Mouse (Mus musculus) 3T3-L1 (cell line): Measurements from ENCODE around the gene Wfdc13.
"Not testable (repeated sequence)": the region's sequence is repeated elsewhere in the genome, so short reads cannot be mapped to it uniquely, and the experiment has no call there.

Experiments used
- DNase-seq: peaks from one replicate; pipeline ENCODE4 v3.0.0-alpha.2; 2015; ENCODE audit warnings: low read depth, low spot score

Gene Wfdc13

DNA sequence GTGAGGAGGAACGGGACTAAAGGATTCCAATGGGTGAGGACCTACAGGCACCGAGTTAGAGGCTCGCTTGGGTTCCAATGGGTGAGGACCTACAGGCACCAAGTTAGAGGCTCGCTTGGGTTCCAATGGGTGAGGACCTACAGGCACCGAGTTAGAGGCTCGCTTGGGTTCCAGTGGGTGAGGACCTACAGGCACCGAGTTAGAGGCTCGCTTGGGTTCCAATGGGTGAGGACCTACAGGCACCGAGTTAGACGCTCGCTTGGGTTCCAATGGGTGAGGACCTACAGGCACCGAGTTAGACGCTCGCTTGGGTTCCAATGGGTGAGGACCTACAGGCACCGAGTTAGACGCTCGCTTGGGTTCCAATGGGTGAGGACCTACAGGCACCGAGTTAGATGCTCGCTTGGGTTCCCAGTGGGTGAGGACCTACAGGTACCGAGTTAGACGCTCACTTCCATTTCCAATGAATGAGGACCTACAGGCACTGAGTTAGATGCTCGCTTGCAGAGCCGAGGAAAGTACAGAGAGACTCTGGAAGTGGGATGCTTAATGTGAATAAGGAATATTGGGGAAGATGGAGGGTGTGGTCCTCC is 31.4 kb downstream of the Wfdc13 start:
- not testable (repeated sequence) for DNase-seq

DNA sequence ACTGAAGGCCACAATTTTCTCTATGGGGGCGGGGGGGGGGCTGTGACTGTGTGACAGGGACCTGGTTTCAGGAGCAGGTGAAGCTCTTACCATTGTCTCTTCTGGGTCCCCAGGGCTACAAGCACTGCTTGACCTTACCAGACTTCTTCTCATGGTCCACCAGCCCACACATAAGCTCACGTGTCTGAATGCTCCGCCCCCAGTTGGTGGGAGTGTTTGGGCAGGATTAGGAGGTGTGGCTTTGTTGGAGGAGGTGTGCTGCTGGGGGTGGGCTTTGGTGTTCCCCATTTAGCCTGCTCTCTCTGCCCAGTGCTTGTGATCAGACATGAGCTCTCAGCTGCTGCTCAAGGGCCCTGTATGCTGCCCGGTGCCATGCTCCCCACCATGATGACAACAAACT is 38.4 kb downstream of the Wfdc13 start:
- DNase-seq: no peak

DNA sequence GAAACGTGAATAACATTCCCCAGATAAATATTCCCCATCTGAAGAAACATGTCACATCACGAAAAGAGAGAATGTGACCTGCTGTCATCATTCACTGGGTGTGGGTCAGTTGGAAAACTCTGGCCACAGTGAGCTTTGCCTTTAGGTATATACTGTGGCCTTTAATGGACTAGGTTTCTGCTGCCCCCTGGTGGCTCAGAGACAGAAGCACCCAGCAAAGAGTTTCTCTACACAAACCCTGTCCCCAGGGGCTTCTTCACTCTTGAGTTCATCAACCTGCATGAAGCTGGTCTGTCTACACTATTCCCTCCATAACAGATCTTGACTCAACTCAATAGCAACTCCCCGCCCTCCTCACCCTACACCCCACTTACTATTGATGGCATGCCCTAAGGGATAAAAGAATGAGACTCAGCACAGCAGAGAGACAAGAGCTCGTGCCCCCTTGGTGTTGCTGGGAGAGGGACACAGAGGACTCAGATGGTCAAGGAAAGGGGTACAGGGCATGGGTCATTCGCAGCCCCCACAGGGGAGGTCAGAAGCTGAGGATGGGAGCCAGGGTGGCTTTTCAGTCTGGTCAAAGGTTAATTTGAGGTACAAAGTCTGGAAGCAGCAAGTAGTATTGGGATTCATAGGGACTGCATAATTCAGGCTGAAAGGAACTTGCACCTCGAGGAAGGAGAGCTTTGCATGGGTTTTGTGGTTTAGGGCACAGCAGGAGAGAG is 41.1 kb downstream of the Wfdc13 start:
- DNase-seq: peak; percentile 89

DNA sequence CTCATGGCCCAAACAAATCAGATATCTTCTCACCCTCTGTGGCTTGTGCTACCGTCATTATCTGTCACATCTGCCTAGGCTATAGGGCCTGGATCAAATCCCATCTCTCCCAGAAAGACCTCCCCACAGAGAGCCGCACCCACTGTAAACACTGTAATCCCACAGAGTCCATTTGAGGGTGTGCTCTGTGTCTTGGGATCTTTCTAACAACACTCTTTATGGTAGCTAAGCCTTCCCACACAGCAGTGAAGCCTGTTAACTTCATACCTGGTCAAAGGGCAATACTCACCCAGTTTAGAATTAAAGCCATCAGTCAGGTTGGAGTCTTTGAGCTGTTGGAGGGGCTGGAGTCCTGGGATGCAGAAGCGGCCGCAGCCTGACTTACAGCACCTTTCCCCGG is 46.8 kb downstream of the Wfdc13 start:
- DNase-seq: no peak

DNA sequence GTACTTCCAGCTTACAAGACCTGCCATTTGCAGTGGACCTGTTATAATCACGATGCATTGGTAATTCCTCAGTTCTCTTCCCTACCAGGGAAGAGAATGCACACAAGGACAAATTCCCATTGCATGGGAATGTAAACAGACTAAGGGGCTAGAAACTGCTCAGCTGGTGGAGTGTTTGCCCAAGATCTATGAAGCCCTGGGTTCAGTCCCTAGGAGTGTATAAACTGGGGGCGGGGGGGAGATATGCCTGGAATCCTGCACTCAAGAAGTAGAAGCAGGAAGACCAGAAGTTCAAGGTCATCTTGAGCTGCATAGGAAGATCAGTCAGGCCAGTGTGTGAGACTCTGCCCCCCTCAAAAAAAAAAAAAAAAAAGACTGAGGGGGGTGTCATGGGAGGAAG is 48.4 kb downstream of the Wfdc13 start:
- no peak for DNase-seq

DNA sequence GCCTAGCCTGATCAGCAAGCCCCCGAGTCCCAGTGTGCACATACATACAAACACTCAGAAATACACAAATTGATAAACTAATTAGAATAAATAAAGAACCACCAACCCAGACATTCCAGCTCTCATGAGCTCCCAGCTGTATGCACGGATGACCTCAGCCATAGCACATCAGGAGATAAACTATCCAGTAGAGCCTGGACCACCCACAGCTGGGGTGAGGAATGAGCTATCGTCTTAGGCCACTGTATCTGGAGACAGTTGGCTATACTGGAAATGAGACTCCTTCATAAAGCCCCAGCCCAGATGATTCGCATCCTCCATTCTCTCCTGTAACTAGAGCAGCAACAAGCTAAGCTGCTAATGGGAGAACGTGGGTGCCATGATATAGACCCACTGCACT is 49.9 kb downstream of the Wfdc13 start:
- DNase-seq: peak; percentile 17

DNA sequence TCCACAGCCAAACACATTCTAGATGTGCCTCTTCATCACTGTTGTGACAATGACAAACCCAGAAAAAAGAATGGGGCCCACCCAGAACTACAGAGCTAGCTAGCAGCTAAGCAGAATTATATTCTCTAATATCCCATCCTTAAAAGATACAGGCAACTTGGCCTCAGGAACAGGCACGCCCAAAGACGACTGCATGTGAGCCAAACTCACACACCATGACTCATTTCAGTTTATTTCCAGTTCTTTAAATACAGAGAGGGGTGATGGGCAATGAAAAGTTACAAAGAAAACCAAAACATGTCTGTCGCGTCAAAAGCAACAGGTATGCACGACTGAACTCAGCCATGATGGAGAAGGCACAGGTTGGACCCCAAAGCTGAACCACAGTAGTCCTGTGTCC is 50.5 kb downstream of the Wfdc13 start:
- peak; percentile 62 for DNase-seq
